Mouse (Mus musculus) heart, adult 8-10 months (tissue): ENCODE data around the gene Igfbp7. TPM values are rescaled to one million over a fixed set of nuclear protein-coding genes. Genes with fewer than 3 reads are reported as not detected.
"Not testable (repeated sequence)": the region's sequence is repeated elsewhere in the genome, so short reads cannot be mapped to it uniquely, and the experiment has no call there.

Experiments
- DNase-seq: peaks from one replicate; pipeline ENCODE4 v3.0.0; 2022; ENCODE audit warnings: low spot score
- total RNA-seq, 4 experiments: library from RNA; stranded (reverse); gene quantifications; 2 replicates each; pipeline ENCODE4 v1.2.4; 2022

Igfbp7 gene
- 100 to 1,000 TPM; 123 to 169 (median 129) TPM for total RNA-seq

DNA sequence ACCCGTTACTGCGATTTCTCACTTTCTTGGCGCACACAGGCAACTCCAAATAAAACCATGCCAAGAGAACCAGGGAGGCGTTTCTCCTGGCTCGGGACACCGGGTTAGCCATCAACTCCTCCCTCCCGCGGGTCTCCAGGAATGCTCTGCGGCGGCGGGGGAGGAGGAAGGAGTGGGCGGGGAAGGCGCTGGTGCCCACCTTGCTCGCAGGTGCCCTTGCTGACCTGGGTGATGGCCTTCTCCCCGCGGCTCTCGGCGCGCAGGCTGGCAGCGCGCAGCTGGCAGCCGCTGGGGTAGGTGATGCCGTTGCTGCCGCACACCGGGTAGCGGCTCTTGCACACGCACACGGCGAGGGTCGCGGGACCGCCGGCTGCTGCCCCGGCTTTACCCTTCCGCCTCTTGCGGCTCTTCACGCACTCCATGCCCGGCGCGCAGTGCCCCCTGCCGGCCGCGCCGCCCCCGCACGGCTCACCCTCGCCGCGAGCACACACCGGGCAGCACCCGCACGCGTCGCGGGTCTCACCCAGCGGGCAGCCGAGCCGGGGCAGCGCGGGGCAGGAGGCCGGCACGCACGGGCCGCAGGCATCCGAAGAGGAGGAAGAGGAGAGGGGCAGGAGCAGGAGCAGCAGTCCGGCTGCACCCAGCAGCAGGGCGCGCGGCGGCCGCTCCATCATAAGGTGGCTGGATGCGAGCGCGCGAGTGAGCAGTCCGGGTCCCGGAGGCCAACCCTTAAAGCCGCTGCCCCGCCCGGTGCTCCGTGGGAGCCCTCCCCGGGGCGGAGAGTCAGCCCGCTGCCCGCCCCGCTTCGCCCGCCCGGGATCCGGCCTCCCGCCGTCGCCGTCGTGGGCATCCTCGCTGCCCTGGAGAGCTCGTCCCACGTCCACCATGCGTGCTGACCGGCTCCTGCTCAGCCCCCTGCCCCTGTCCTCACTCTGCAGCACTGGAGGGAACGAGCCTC, at the start of gene Igfbp7:
Gene Igfbp7 (minus strand): TSS at position 701 of the 958 bp plus-strand sequence.
- peak; percentile 71 for DNase-seq

DNA sequence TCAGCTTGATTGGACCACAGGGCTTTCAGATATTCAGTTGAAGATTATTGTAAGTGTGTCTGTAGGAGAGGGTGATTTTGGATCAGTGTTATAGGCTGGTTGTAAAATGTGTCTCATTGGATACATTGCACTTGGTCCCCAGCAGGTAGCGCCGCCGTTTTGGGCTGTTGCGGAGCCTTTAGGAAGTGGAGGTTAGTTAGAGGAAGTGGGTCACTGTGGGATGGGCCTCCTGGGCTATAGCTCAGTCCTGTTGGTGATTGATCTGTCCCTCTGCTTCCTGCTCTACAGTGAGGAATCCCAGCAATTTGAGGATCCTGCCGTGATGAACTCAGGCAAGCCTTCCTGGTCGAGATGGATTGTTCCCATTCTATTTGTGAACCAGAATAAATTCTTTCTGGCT, 44.3 kb upstream of the Igfbp7 start:
- DNase-seq, result no peak

DNA sequence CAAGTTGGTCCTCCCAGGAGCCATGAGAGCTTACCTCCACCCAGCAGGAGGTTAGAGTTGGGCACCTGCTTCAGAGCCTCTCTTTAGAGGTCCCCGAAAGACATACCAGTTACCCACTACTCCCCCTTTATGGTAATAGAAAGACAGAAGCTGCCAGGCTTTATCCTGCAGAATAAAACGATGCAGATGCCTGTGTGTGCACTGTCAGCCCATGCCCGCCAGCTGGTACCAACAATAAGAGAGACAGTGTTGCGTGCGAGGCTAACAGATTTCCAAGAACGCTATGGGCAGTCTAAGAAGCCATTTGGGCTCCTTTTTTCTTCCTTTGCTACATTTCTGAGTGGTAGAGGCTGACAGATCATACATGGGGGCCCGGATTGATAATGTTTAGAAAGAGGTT, 41.7 kb upstream of the Igfbp7 start:
- DNase-seq, result no peak

DNA sequence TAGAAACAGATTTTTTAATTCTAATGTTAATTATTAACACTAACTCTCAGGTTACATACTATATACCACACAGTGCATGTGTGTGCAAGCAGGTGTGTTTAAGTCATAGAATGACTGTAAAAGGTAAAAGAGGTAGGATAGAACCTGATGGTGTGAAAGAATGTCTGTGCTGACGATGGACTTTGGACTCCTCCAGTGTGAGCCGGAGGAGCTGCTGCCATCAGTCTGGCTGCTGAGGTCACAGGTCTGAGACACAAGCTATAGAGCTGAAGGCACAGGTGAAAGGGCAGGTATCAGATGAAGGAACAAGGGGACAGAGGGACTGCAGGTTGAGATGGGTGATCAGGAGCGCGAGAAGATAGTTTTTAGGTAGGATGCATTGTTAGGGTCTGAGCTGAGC, 37.6 kb upstream of the Igfbp7 start:
- DNase-seq, result no peak

DNA sequence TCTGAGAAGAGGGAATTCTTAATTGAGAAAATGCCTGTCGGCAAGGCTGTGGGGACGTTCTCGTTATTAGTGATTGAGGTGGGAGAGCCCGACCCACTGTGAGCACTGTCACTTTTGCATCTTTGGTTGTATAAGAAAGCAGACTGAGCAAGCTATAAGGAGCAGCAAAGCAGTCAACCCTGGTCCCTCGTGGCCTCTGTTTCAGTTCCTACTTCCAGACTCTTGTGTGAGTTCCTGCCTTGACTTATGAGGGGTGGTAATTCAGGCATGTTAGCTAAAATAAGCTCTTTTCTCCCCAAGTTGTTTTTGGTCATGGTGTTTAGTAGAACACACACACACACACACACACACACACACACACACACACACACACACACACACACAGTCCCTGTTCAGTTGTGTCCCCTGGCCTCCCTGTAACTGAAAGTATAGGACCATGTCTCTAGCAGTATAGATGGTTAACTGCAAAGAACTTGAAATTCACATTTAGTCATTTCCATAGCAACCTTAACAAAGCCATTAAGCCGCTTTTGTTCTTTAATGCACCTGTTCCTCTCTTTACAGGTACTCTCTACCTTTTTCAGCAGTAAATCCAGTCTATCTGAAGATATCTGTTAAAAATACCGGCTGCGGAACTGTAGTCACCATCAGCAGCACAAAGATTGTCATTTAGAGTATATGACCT, 36.2 kb upstream of the Igfbp7 start:
- DNase-seq, result no peak

DNA sequence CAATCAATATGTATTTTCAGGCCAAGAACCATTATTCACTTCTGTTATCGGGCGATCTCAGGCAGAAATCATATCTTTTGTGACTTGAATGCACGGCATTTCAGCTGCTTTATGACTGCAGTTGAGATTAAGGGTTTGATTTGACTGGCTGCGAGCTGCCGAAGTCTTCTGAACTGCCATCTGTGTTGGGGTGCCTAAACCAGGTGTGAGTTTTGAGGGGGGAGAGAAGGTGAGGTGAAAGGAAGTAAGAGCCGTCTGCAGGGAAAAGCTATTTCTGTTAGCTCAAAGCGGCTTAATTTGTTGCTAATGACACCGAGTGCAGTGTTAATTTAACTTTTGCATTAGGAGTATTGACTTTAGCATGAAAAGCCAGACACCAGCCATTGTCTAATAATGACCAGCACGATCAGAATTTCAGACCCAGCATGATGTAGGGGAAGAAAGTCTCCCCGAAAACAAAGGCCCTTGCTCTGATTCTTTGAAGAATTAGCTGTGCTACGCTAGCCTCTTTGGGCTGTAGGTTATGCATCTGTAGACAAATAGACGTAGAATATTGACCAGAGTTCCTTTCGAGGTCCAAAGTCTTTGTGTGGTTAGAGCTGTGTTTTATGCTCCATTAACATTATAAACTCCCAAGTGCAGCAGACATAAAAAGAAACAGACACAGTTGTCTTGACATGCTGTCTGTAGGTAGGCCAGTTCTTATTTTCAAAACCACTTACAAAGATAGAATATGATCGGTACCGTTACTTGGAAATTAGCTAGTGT, 35.2 kb upstream of the Igfbp7 start:
- DNase-seq, result no peak

DNA sequence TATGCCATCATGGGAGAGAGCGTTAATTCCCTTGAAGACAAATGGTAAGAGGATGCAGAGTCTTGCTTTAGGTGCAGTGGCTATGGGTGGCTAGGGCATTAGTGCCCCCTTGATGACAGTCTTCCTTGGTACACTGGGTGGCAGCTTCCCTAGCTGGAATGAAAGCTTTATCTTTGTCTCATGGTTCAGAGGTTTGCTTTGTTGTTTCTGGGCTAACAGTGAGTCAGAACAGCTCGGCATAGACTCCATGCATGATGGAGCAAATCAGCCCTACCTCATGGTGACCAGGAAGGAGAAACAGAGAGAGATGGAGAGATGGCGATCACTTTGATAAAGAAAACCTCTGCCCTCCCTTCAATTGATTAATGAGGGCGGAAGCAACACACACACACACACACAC, 28.5 kb upstream of the Igfbp7 start:
- no peak for DNase-seq

DNA sequence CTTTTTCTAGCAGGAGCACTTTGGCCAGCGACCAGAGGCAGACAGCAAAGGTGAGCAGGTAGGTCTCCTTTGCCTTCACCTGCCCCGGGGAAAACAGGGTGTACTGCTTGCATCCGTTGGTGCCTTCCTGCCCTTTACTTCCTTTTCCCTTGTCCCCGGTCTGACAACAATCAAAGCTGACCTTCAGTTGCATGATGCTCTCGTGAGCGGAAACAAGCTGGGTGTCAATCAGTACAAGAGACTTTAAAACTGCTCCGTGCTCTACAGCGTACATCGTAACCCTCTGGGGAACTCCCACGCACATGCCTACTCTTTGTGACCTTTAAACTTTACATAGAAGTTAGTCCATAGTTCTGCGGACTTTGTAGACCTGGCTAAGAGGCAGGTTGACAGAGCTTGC, 26.2 kb upstream of the Igfbp7 start:
- DNase-seq, result no peak

DNA sequence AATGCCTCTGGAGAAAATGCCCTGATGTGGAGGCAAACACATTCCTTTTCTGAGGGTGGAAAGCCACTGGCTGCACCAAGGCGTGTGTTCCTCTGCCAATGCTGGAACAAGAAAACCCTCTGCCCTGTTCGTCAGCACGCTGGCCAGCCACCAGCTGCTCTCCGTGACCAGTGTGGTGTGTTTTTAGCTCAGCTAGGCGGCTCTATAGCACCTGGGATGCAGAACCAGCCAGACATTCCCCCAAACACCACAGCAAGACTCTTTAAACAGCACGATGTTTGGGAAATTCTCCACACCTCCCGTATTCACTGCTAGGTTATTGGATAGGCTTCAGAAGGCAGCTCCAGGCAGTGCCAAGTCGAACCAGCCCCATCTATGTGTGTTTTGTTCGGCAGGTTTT, 25.7 kb upstream of the Igfbp7 start:
- DNase-seq, result no peak

DNA sequence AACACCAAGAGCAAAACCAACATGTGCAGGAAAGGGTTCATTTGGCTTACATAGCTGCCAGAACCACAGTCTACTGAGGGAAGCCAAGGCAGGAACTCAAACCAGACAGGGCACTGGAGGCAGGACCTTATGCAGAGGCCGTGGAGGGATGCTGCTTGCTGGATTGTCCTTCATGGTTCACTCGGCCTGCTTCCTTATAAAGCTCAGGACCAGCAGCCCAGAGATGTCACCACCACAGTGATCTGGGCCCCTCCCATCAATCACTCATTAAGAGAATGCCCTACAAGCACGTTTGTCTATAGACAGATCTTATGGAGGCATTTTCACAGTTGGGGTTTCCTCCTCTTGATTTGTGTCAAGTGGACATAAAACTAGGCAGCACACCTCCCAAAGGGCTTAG, 25.3 kb upstream of the Igfbp7 start:
- DNase-seq, result no peak

DNA sequence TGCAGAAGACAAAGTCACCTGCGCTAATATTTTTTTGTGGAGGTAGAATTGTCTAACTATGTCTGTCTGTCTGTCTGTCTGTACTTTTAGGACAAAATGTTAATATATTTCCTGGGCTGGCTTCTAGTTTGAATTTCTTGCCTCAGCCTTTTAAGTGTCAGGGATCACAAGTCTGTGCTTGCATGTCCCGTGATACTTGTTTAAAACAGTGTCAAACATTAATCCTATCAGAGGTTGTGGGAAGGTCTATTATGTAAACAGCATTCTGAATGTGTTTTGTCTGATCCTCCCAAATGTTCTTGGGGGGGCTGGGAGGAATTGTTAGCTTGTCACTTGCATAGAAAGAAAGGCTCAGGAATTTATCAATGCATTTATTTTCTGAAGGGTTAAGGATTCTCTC, 24.6 kb upstream of the Igfbp7 start:
- no peak for DNase-seq

DNA sequence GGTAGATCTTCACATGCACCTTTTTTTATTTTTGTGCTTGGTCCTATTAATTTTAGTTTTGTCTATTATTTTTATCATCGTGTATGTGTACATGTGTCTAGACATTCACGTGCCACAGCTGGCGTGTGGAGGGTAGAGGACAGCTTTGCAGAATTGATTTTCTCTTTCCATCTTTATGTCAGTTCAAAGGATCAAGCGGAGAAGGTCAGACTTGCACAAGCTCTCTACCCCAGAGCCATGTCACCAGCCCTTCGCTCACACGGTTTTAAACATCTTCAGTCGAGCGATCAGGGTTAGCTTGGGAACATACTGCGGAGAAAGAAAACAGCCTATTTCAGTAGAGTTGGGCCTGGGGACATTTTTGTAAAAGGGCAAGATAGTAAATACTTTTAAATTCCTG, 23.2 kb upstream of the Igfbp7 start:
- no peak for DNase-seq

DNA sequence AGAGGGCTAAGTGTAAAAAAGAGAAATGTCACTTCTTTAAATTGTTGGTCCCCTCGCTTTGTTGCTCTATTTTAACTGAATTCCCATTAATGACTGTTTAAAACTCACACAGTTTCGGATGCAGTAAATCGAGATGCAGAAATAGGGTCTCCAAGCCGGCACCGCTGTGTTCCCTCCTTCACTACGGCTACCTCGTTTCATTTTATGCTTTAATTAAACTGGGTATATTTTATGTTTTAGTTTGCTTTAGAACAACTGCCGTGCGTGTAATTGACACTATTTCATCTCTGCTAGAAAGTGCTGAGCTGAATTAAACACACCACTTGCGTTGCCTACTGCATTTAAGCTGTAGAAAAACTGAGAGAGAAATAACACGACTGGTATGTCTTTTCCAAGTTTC, 22.6 kb upstream of the Igfbp7 start:
- DNase-seq, result no peak

DNA sequence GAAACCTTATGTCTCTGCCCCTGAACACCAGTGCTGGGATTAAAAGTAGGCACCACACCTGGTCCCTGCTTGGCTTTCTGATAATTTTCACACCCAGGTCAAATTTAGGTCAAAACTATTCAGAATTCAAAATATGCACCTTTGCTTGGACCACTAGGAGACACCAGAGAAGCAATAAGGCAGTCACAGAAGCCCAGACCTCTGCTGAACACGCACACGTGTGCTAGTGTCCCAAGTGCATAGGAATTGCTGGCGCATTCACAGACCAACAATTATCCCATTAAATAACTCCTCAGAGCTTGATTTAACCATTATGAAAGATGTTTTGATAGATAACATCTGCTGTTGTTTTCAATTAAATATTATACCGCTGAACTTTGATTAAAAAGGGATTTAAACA, 22.2 kb upstream of the Igfbp7 start:
- no peak for DNase-seq

DNA sequence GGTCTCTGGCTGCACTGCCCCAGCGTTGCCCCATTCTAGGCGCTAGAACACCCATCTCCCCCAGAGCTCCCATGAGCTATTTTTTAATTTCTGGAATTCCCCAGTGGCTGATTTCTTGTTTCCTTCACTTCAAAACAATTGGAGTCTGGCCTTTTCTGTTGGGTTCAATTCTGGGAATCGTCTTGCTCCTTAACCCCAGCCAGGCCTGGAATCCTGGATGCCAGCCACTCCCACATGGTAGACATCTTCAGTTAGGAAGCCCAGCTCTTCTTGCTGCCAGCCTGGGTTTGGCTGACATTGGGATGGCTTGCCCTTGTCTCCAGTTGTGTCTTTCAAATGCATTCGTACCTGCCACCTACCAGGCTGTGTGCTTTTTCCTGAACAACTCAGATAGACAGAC, 20.7 kb upstream of the Igfbp7 start:
- no peak for DNase-seq

DNA sequence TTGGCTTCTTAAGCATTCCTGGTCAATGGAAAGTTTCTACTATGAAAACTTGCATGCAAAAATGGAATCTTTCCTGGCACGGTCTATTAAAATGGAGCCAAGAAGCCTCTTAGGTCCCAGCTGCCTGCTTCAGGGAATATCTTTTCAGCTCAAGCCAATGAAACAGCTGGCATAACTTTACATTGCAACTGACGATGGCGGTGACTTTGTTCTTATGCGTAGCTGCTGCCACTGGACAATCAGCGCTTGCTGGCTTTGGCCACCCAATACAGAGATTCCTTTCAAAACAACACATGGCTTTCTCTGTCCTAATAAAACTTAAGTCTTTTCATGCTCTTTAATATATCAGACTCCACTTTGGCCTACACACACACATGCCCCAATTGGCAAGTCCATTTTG, 20.1 kb upstream of the Igfbp7 start:
- no peak for DNase-seq

DNA sequence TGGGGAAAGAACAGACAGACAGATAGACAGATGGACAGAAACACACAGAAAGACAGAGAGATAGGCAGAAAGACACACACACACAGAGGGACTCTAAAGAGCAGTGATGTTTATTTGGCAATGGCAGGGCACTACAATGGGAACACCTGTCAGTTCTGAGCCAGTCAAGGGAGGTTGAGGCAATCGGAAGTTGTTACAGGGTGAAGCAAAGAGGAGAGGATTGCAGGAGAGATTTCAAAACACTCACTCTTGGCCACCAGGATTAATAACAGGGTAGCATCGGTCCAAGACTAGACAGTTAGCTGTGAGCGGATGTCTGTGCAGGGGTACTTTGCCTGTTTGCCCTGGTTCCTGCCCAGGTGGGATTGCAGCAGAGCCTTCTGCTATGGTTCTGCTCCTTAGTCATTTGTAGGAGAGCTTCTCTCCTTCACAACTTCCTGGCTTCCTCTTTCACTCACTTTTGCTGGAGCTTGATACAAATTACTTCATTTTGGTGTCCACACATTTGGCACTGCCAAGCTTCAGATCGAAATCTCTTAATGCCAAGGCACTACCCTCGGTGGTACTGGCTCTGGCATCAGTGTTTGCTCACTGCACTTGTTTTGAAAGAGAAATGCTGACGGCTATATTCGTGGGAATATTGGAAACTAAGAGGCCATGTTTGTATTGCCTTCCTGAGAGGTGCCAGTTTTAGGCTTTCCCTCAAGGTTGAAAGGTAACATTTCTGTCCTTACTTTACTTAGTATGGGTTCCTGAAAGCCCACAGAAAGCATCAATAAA, 18.1 kb upstream of the Igfbp7 start:
- DNase-seq, result no peak

DNA sequence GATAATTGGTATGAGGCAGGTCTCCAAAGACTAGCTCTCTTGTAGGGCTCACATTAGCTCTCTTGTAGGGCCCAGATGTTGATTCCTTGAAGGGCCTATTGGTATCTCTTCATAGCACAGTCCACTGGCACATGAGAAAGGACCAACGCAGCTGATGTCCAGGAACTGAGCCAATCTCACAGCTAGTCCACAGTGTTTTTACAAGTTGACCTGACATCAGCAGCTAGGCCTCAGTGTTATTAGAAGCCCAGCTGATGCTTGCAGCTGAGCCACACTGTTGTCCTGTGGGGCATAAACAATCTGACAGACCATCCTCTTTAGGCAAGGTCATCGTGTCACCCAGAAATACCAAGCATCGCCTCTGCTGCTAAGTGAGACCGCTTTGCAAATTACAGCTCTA, 11.7 kb upstream of the Igfbp7 start:
- DNase-seq, result not testable (repeated sequence)

DNA sequence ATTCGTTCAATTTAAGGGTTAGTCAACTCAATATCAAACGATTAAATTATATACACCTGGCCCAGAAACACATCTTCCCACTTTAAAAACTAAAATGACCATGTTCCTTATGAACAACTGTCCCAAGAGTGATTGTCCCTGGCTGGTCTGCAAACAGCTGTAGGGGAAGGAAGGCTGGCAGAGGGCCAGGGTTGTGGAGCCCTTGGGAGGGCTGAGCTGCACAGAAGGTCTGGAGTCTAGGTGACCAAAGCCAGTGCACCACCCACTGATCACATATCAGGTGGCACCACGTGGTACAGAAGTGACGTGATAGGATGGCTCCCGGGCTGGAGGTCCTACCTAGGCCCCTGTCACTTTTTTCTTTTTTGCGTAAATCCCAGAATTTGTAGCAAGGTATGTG, 8.2 kb upstream of the Igfbp7 start:
- no peak for DNase-seq

DNA sequence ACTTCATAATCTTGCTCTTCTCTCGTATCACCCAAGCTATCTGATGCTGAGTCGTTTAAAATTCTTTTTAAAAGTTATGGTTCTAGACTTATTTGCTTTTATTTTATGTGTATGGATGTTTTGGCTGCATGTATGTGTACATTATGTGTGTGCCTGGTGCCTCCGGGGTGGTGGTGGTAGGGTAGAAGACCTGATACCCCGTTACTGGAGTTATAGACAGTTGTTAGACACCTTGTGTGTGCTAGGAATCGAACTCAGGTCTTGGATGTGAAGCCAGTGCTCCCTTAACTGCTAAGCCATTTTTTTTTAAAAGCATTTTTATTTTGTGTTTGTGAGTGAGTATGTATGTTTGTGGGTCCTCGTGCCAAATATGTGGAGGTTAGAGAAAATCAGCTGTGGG, 689 bp upstream of the Igfbp7 start:
- no peak for DNase-seq

DNA sequence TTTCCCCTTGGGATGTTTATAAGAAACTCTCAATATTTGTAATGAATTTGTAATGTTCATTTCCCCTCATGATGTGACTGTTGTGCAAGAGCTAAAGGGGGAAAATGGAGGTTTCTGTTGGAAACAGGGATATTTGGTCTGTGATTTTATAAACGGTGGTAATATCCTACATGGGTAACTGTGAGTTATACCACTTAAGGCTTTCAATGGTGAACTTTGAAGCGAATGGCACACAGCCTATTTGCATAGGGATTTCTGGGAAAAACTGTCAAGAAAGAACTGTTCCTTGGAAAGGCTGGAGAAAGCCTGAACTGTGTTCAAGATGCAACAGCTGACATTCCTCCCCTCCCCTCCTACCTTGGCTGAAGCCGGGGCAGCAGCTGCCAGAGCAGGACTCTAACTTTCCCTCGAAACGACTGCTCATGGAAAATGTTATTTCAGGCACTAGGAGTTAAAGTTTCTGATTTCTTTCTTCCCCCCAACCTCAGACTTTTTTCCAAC, 1.4 kb downstream of the Igfbp7 start:
- peak; percentile 74 for DNase-seq
